ENCODE assay signal across 9 mouse cellular contexts in the genomic region with DNA sequence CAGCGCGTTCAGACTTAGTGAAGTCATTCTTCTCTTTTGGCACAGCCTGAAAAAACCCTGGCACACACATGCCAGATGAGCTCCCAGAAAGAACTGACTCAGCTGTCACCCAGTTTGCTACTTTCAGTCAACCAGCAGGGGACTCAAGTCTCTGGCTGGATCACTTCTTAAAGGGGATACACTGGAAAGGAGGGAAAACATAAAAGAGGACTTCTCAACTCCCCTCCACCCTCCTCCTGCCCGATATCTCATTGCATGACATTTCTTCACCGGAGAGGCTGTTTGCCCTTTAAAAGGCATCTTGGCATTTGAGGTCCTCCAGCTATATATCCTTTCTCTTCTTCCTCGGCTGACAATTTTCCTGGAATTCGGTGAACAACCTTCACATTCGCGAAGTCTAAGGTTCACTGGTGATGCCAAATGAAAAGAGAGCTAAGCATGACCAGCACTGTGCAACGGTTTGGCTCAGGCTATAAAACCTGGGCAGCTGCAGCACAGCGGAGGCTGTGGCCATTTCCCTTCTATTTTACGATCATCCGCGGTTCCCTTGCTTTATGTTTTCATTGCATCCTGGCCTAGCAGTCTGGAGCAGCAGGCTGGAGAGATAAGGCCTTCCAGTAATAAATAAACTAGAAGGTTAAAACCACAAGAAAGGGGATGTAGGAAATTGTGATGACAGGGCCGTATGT.
DNase-seq lines count a peak whose midpoint lies in the region; ATAC-seq lines count a peak whose summit lies in the region.
"Had no signal": no experiment of that assay in that cellular context is flagged by ENCODE, and none has a peak within 500 bp of the region (broad histone marks: within the 10 kb centered on the region; RNA-seq: fewer than 3 reads in every experiment).

No protein-coding gene starts in this region.

- no peaks in the 10 kb centered on the region for H3K27me3 ChIP-seq in forebrain, embryonic 14.5 days (replicated peaks; ENCODE audit: control insufficient read depth, insufficient read depth, low read length)
- H3K27me3 ChIP-seq in forebrain, embryonic 12.5 days: no peaks in the 10 kb centered on the region
- no peaks in the 10 kb centered on the region for H3K27me3 ChIP-seq in liver, embryonic 11.5 days (replicated peaks; ENCODE audit: control insufficient read depth, insufficient read depth, low read length)
- H3K27me3 ChIP-seq: embryonic facial prominence, embryonic 12.5 days had no signal

- peak; percentile 58; the same call in 1 of the 2 replicates for ATAC-seq in forebrain, embryonic 14.5 days
- ATAC-seq in forebrain, embryonic 12.5 days (ENCODE audit: low FRiP score): no peak
- peak; percentile 83 for ATAC-seq in liver, embryonic 11.5 days (replicated peaks; ENCODE audit: low FRiP score)
- no peak for ATAC-seq in CD4-positive, CD25-positive, alpha-beta regulatory T cell, adult 4 months

- no peak overlapping the region for H3K27ac ChIP-seq in forebrain, embryonic 14.5 days (ENCODE audit: low read depth, low read length)
- H3K27ac ChIP-seq in forebrain, embryonic 12.5 days: no peak overlapping the region
- no peak overlapping the region for H3K27ac ChIP-seq in liver, embryonic 11.5 days (ENCODE audit: low read depth, low read length)
- H3K27ac ChIP-seq: embryonic facial prominence, embryonic 12.5 days had no signal

- H3K4me1 ChIP-seq in forebrain, embryonic 14.5 days (ENCODE audit: control insufficient read depth, insufficient read depth, low read length): no peaks in the 10 kb centered on the region
- no peaks in the 10 kb centered on the region for H3K4me1 ChIP-seq in forebrain, embryonic 12.5 days
- H3K4me1 ChIP-seq in liver, embryonic 11.5 days (replicated peaks; ENCODE audit: control insufficient read depth, insufficient read depth, low read length): no peaks in the 10 kb centered on the region
- H3K4me1 ChIP-seq: embryonic facial prominence, embryonic 12.5 days had no signal

- peak; percentile 63 for DNase-seq in forebrain, embryonic 14.5 days (ENCODE audit: low spot score)
- DNase-seq in left cerebral cortex, postnatal 4 days: peak; percentile 67
- DNase-seq in left cerebral cortex, postnatal 10 days (ENCODE audit: extremely low spot score in 1 of 2, low spot score in 2 of 2): no peak
- peak; percentile 14 to 27 for DNase-seq in cerebellum, postnatal 36 days
- no peak for DNase-seq in liver, embryonic 11.5 days (ENCODE audit: low spot score)
- DNase-seq in testis, postnatal 14 days (ENCODE audit: low spot score): no peak

- intact Hi-C loops in left cerebral cortex, postnatal 4 days (cut with DNase I): no loop called here
- intact Hi-C loops in left cerebral cortex, postnatal 10 days (cut with DNase I): no loop called here

- H3K9me3 ChIP-seq in forebrain, embryonic 14.5 days (replicated peaks; ENCODE audit: control insufficient read depth, low read length): no peaks in the 10 kb centered on the region
- no peaks in the 10 kb centered on the region for H3K9me3 ChIP-seq in forebrain, embryonic 12.5 days
- H3K9me3 ChIP-seq in liver, embryonic 11.5 days (ENCODE audit: control insufficient read depth, low read length): no peaks in the 10 kb centered on the region
- H3K9me3 ChIP-seq: embryonic facial prominence, embryonic 12.5 days had no signal

- H3K9ac ChIP-seq in forebrain, embryonic 14.5 days (ENCODE audit: low read length): no peak overlapping the region
- no peak overlapping the region for H3K9ac ChIP-seq in forebrain, embryonic 12.5 days
- H3K9ac ChIP-seq in liver, embryonic 11.5 days (ENCODE audit: low read depth, low read length): no peak overlapping the region
- H3K9ac ChIP-seq: embryonic facial prominence, embryonic 12.5 days had no signal

- no peak overlapping the region for H3K4me2 ChIP-seq in forebrain, embryonic 14.5 days (ENCODE audit: low read length)
- H3K4me2 ChIP-seq in forebrain, embryonic 12.5 days: no peak overlapping the region
- H3K4me2 ChIP-seq in liver, embryonic 11.5 days: peak overlapping the region; percentile 48
- H3K4me2 ChIP-seq: embryonic facial prominence, embryonic 12.5 days had no signal

- WGBS in forebrain, embryonic 14.5 days: 77% methylated on average over 14 of the region's 14 CpGs
- 87% methylated on average over 14 of the region's 14 CpGs for WGBS in forebrain, embryonic 12.5 days
- 45% methylated on average over 14 of the region's 14 CpGs for WGBS in liver, embryonic 11.5 days

- H3K4me3 ChIP-seq in forebrain, embryonic 14.5 days (ENCODE audit: low read depth, low read length): no peak overlapping the region
- no peak overlapping the region for H3K4me3 ChIP-seq in forebrain, embryonic 12.5 days (replicated peaks)
- no peak overlapping the region for H3K4me3 ChIP-seq in liver, embryonic 11.5 days (ENCODE audit: low read depth, low read length)
- H3K4me3 ChIP-seq: embryonic facial prominence, embryonic 12.5 days had no signal

- H3K36me3 ChIP-seq in forebrain, embryonic 14.5 days (ENCODE audit: control insufficient read depth, insufficient read depth, low read length): no peaks in the 10 kb centered on the region
- no peaks in the 10 kb centered on the region for H3K36me3 ChIP-seq in forebrain, embryonic 12.5 days (replicated peaks)
- no peaks in the 10 kb centered on the region for H3K36me3 ChIP-seq in liver, embryonic 11.5 days (ENCODE audit: control insufficient read depth, insufficient read depth, low read length)
- H3K36me3 ChIP-seq: embryonic facial prominence, embryonic 12.5 days had no signal

Comparison
In these comparisons a context has a peak if more than half of its experiments do, and no peak if none do; other contexts are left out.
1. ATAC-seq: peak in forebrain, embryonic 14.5 days (single experiment) and liver, embryonic 11.5 days (single experiment); none in forebrain, embryonic 12.5 days (single experiment) and CD4-positive, CD25-positive, alpha-beta regulatory T cell, adult 4 months (single experiment).
2. DNase-seq: peak in forebrain, embryonic 14.5 days (single experiment), left cerebral cortex, postnatal 4 days (single experiment) and cerebellum, postnatal 36 days (2 of 2); none in left cerebral cortex, postnatal 10 days (0 of 2), liver, embryonic 11.5 days (single experiment) and testis, postnatal 14 days (single experiment).